Mouse (Mus musculus) heart, embryonic 14.5 days (tissue): ENCODE measurements around the gene P3h2. TPM values are rescaled to one million over a fixed set of nuclear protein-coding genes. Genes with fewer than 3 reads are reported as not detected.

Experiments
- ATAC-seq: fragments of 200-750 bp; cut with Nextera tagmentation; 2 replicates; pipeline ENCODE4 v1.8.0; 2017; ENCODE audit warnings: low read depth, moderate TSS enrichment; ENCODE audit not compliant: insufficient number of reproducible peaks, insufficient read depth, low FRiP score
- H3K27ac ChIP-seq, 2 experiments: fragments of 200-500 bp in 1 of 2; fragments of 300-500 bp in 1 of 2; sonication (generic) in 1 of 2; replicated peaks in 1 of 2; 2 replicates each; pipeline ENCODE4 v1.5.1; 2012 to 2014; ENCODE audit warnings: low read depth in 2 of 2, low read length in 2 of 2, control low read depth in 1 of 2, mild to moderate bottlenecking in 1 of 2, mixed read lengths in 1 of 2; ENCODE audit not compliant: control insufficient read depth in 1 of 2, insufficient read depth in 1 of 2
- H3K27me3 ChIP-seq: fragments of 300-500 bp; sonication (generic); 2 replicates; pipeline ENCODE4 v1.6.1; 2014; ENCODE audit warnings: mild to moderate bottlenecking, low read length, control low read depth; ENCODE audit not compliant: control insufficient read depth, insufficient read depth
- H3K36me3 ChIP-seq: fragments of 300-500 bp; sonication (generic); 2 replicates; pipeline ENCODE4 v1.6.1; 2014; ENCODE audit warnings: mild to moderate bottlenecking, control low read depth, low read length, mixed read lengths; ENCODE audit not compliant: control insufficient read depth, insufficient read depth
- H3K4me1 ChIP-seq, 2 experiments: fragments of 200-500 bp in 1 of 2; fragments of 300-500 bp in 1 of 2; sonication (generic) in 1 of 2; 2 replicates each; pipeline ENCODE4 v1.6.1; 2012 to 2014; ENCODE audit warnings: low read length in 2 of 2, control low read depth in 1 of 2, mixed read lengths in 1 of 2; ENCODE audit not compliant: control insufficient read depth in 2 of 2, insufficient read depth in 2 of 2
- H3K4me2 ChIP-seq: fragments of 300-500 bp; sonication (generic); 2 replicates; pipeline ENCODE4 v1.6.1; 2014; ENCODE audit warnings: mild to moderate bottlenecking, low read length
- H3K4me3 ChIP-seq, 2 experiments: fragments of 200-500 bp in 1 of 2; fragments of 300-500 bp in 1 of 2; sonication (generic) in 1 of 2; 2 replicates each; pipeline ENCODE4 v1.5.1; 2012 to 2014; ENCODE audit warnings: low read length in 2 of 2, mild to moderate bottlenecking in 2 of 2, control low read depth in 1 of 2, low read depth in 1 of 2, moderate library complexity in 1 of 2; ENCODE audit not compliant: control insufficient read depth in 1 of 2, insufficient read depth in 1 of 2
- H3K9ac ChIP-seq: fragments of 300-500 bp; sonication (generic); 2 replicates; pipeline ENCODE4 v1.6.1; 2014; ENCODE audit warnings: mild to moderate bottlenecking, low read length
- H3K9me3 ChIP-seq: fragments of 300-500 bp; sonication (generic); 2 replicates; pipeline ENCODE4 v1.6.1; 2016; ENCODE audit warnings: low read length, control low read depth; ENCODE audit not compliant: control insufficient read depth
- WGBS: fragments of 180-500 bp; shearing (Covaris S2); extraction: QIAGEN DNeasy Blood & Tissue Kit; methylation state at CpG from one replicate; pipeline ENCODE4 v1.1.7; 2014; 5-methylcytosine and 5-hydroxymethylcytosine counted together
- polyA plus RNA-seq: library from polyadenylated mRNA; unstranded; fragments of >200 nt; fragmentation: Nextera tagmentation; extraction: Ambion mirVana; gene quantifications from 2 replicates; pipeline ENCODE4 v1.2.1, GENCODE M21; 2014

P3h2 gene
- polyA plus RNA-seq, 1 experiment from 2014 or later: 9.5 TPM

GRCm38 (mm10) chr16:25960345-25960744, 145.2 kb downstream of the P3h2 start:
- ATAC-seq: no peak
- no peak overlapping the region for H3K4me2 ChIP-seq
- no peak overlapping the region for H3K27ac ChIP-seq
- 94% methylated on average over 7 of the region's 7 CpGs for WGBS
- peaks cover 45% of the 10 kb centered on the region for H3K36me3 ChIP-seq
- no peaks in the 10 kb centered on the region for H3K9me3 ChIP-seq
- no peak overlapping the region for H3K4me3 ChIP-seq
- H3K4me1 ChIP-seq: no peaks in the 10 kb centered on the region
- no peaks in the 10 kb centered on the region for H3K27me3 ChIP-seq
- H3K9ac ChIP-seq: no peak overlapping the region

GRCm38 (mm10) chr16:25959929-25960328, 145.7 kb downstream of the P3h2 start:
- no peak overlapping the region for H3K27ac ChIP-seq
- no peaks in the 10 kb centered on the region for H3K4me1 ChIP-seq
- ATAC-seq: no peak
- H3K4me3 ChIP-seq: no peak overlapping the region
- H3K9me3 ChIP-seq: no peaks in the 10 kb centered on the region
- 92% methylated on average over 5 of the region's 5 CpGs for WGBS
- peaks cover 44% of the 10 kb centered on the region for H3K36me3 ChIP-seq
- no peak overlapping the region for H3K4me2 ChIP-seq
- H3K27me3 ChIP-seq: no peaks in the 10 kb centered on the region
- H3K9ac ChIP-seq: no peak overlapping the region

GRCm38 (mm10) chr16:25958650-25959238, 146.8 kb downstream of the P3h2 start:
- H3K36me3 ChIP-seq: peaks cover 44% of the 10 kb centered on the region
- no peak for ATAC-seq
- H3K9me3 ChIP-seq: no peaks in the 10 kb centered on the region
- WGBS: 78% methylated on average over 7 of the region's 7 CpGs
- no peak overlapping the region for H3K4me3 ChIP-seq
- H3K4me2 ChIP-seq: no peak overlapping the region
- H3K27ac ChIP-seq: no peak overlapping the region
- H3K4me1 ChIP-seq: no peaks in the 10 kb centered on the region
- no peaks in the 10 kb centered on the region for H3K27me3 ChIP-seq
- H3K9ac ChIP-seq: no peak overlapping the region

GRCm38 (mm10) chr16:25958213-25958612, 147.4 kb downstream of the P3h2 start:
- 94% methylated on average over 10 of the region's 10 CpGs for WGBS
- Histone ChIP-seq H3K4me2 (no peak overlapping the region), H3K36me3 (peaks cover 44% of the 10 kb centered on the region), H3K9ac (no peak overlapping the region), H3K4me3 (no peak overlapping the region), H3K9me3 (no peaks in the 10 kb centered on the region), H3K27me3 (no peaks in the 10 kb centered on the region), H3K27ac (no peak overlapping the region), H3K4me1 (no peaks in the 10 kb centered on the region)
- no peak for ATAC-seq

- no peaks in the 10 kb centered on the region for H3K27me3 ChIP-seq
- ATAC-seq: no peak
- H3K27ac ChIP-seq: no peak overlapping the region
- H3K36me3 ChIP-seq: peaks cover 41% of the 10 kb centered on the region
- no peaks in the 10 kb centered on the region for H3K9me3 ChIP-seq
- H3K9ac ChIP-seq: no peak overlapping the region
- H3K4me1 ChIP-seq: no peaks in the 10 kb centered on the region
- no peak overlapping the region for H3K4me3 ChIP-seq
- H3K4me2 ChIP-seq: no peak overlapping the region
- 93% methylated on average over 6 of the region's 6 CpGs for WGBS
Measured at GRCm38 (mm10) chr16:25956831-25957230, 148.8 kb downstream of the P3h2 start.

- no peak overlapping the region for H3K27ac ChIP-seq
- WGBS: 87% methylated on average over 3 of the region's 3 CpGs
- no peak overlapping the region for H3K4me3 ChIP-seq
- no peak overlapping the region for H3K9ac ChIP-seq
- no peaks in the 10 kb centered on the region for H3K27me3 ChIP-seq
- no peaks in the 10 kb centered on the region for H3K9me3 ChIP-seq
- H3K4me1 ChIP-seq: no peaks in the 10 kb centered on the region
- ATAC-seq: no peak
- peaks cover 19% of the 10 kb centered on the region for H3K36me3 ChIP-seq
- H3K4me2 ChIP-seq: no peak overlapping the region
Measured at GRCm38 (mm10) chr16:25954614-25955013, 151.0 kb downstream of the P3h2 start.

GRCm38 (mm10) chr16:25953359-25953758, 152.2 kb downstream of the P3h2 start:
- Histone ChIP-seq H3K36me3 (peaks cover 8% of the 10 kb centered on the region), H3K27me3 (no peaks in the 10 kb centered on the region), H3K27ac (no peak overlapping the region), H3K9ac (no peak overlapping the region), H3K4me1 (no peaks in the 10 kb centered on the region), H3K4me3 (no peak overlapping the region), H3K9me3 (no peaks in the 10 kb centered on the region), H3K4me2 (no peak overlapping the region)
- ATAC-seq: no peak
- 71% methylated on average over 5 of the region's 5 CpGs for WGBS

GRCm38 (mm10) chr16:25952005-25952404, 153.6 kb downstream of the P3h2 start:
- WGBS: 53% methylated on average over 2 of the region's 2 CpGs
- no peak for ATAC-seq
- H3K4me1 ChIP-seq: no peaks in the 10 kb centered on the region; a peak in 1 of 4 replicates

More at GRCm38 (mm10) chr16:25952005-25952404, 153.6 kb downstream of the P3h2 start:
- Histone ChIP-seq H3K9ac (no peak overlapping the region), H3K4me2 (no peak overlapping the region), H3K36me3 (0 out of 2 replicates have a peak, but pooled peaks cover under 1% of the 10 kb centered on the region), H3K27ac (no peak overlapping the region), H3K27me3 (no peaks in the 10 kb centered on the region), H3K4me3 (no peak overlapping the region), H3K9me3 (no peaks in the 10 kb centered on the region)
